Mouse (Mus musculus): ENCODE data around the gene Col6a5. TPM values are rescaled to one million over a fixed set of nuclear protein-coding genes. Genes with fewer than 3 reads are reported as not detected.
A peak's percentile ranks its signal among the peaks of the same experiment; 100 is the strongest.
"Not testable (repeated sequence)": the region's sequence is repeated elsewhere in the genome, so short reads cannot be mapped to it uniquely, and the experiment has no call there.

Col6a5 gene
- total RNA-seq, 2 experiments from 2014 or later, result 0.44 to 0.82 TPM

- intact Hi-C loops (cut with DNase I; ENCODE audit: low total_unique reads), result no loop called here
- DNase-seq, result no peak
Measured at GRCm38 (mm10) chr9:105923659-105924058, 36.8 kb downstream of the Col6a5 start.

- intact Hi-C loops (cut with DNase I; ENCODE audit: low total_unique reads), result no loop called here
- DNase-seq, result no peak
Measured at GRCm38 (mm10) chr9:105915186-105915585, 45.3 kb downstream of the Col6a5 start.

GRCm38 (mm10) chr9:105910166-105910565, 50.3 kb downstream of the Col6a5 start:
- intact Hi-C loops (cut with DNase I; ENCODE audit: low total_unique reads), result no loop called here
- no peak for DNase-seq

GRCm38 (mm10) chr9:105909352-105909751, 51.1 kb downstream of the Col6a5 start:
- intact Hi-C loops (cut with DNase I; ENCODE audit: low total_unique reads), result no loop called here
- DNase-seq, result no peak

- intact Hi-C loops (cut with DNase I; ENCODE audit: low total_unique reads), result no loop called here
- DNase-seq, result no peak
Measured at GRCm38 (mm10) chr9:105907411-105907810, 53.0 kb downstream of the Col6a5 start.

- intact Hi-C loops (cut with DNase I; ENCODE audit: low total_unique reads), result no loop called here
- no peak for DNase-seq
Measured at GRCm38 (mm10) chr9:105887521-105887920, 72.9 kb downstream of the Col6a5 start.

- intact Hi-C loops (cut with DNase I; ENCODE audit: low total_unique reads), result no loop called here
- no peak for DNase-seq
Measured at GRCm38 (mm10) chr9:105884656-105885430, 75.6 kb downstream of the Col6a5 start.

GRCm38 (mm10) chr9:105880743-105881142, 79.7 kb downstream of the Col6a5 start:
- intact Hi-C loops (cut with DNase I; ENCODE audit: low total_unique reads), result no loop called here
- DNase-seq, result no peak

- intact Hi-C loops (cut with DNase I; ENCODE audit: low total_unique reads), result no loop called here
- DNase-seq, result no peak
Measured at GRCm38 (mm10) chr9:105878365-105879108, 81.9 kb downstream of the Col6a5 start.

- no peak for DNase-seq
- intact Hi-C loops (cut with DNase I; ENCODE audit: low total_unique reads), result no loop called here
Measured at GRCm38 (mm10) chr9:105876124-105876523, 84.3 kb downstream of the Col6a5 start.

GRCm38 (mm10) chr9:105871643-105872042, 88.8 kb downstream of the Col6a5 start:
- intact Hi-C loops (cut with DNase I; ENCODE audit: low total_unique reads), result no loop called here
- DNase-seq, result peak; percentile 53

GRCm38 (mm10) chr9:105857773-105858172, 102.7 kb downstream of the Col6a5 start:
- intact Hi-C loops (cut with DNase I; ENCODE audit: low total_unique reads), result loop anchor here (2.0 kb wide), 1 partner anchor 165 kb away; no protein-coding TSS in a partner anchor
- peak; percentile 61 for DNase-seq

- intact Hi-C loops (cut with DNase I; ENCODE audit: low total_unique reads), result no loop called here
Measured at GRCm38 (mm10) chr9:105852778-105853065, 107.7 kb downstream of the Col6a5 start.

GRCm38 (mm10) chr9:105852015-105852777, 108.2 kb downstream of the Col6a5 start:
- intact Hi-C loops (cut with DNase I; ENCODE audit: low total_unique reads), result no loop called here
- DNase-seq, result peak; percentile 34

More at GRCm38 (mm10) chr9:105852778-105853065, 107.7 kb downstream of the Col6a5 start:
- DNase-seq, result no peak

GRCm38 (mm10) chr9:105851011-105851410, 109.4 kb downstream of the Col6a5 start:
- intact Hi-C loops (cut with DNase I; ENCODE audit: low total_unique reads), result no loop called here
- DNase-seq, result no peak

GRCm38 (mm10) chr9:105848396-105848795, 112.0 kb downstream of the Col6a5 start:
- no peak for DNase-seq
- intact Hi-C loops (cut with DNase I; ENCODE audit: low total_unique reads), result no loop called here

- intact Hi-C loops (cut with DNase I; ENCODE audit: low total_unique reads), result no loop called here
- no peak for DNase-seq
Measured at GRCm38 (mm10) chr9:105847261-105847660, 113.2 kb downstream of the Col6a5 start.

GRCm38 (mm10) chr9:105841386-105841785, 119.1 kb downstream of the Col6a5 start:
- DNase-seq; intact Hi-C loops (cut with DNase I; ENCODE audit: low total_unique reads): not testable (repeated sequence)

GRCm38 (mm10) chr9:105839147-105839515, 121.3 kb downstream of the Col6a5 start:
- intact Hi-C loops (cut with DNase I; ENCODE audit: low total_unique reads), result no loop called here
- DNase-seq, result no peak

- intact Hi-C loops (cut with DNase I; ENCODE audit: low total_unique reads), result no loop called here
- DNase-seq, result no peak
Measured at GRCm38 (mm10) chr9:105838396-105839146, 121.9 kb downstream of the Col6a5 start.

Measured in gastrocnemius, postnatal 14 days (tissue).